Mouse (Mus musculus) intestine, postnatal 0 days (tissue): ENCODE measurements around the gene Lamtor1. TPM values are rescaled to one million over a fixed set of nuclear protein-coding genes. Genes with fewer than 3 reads are reported as not detected.
A peak's percentile ranks its signal among the peaks of the same experiment; 100 is the strongest.

ENCODE experiments used
- ATAC-seq: fragments of 200-750 bp; cut with Nextera tagmentation; 2 replicates; pipeline ENCODE4 v1.8.0; 2017; ENCODE audit warnings: mild to moderate bottlenecking, moderate TSS enrichment, moderate library complexity
- H3K27ac ChIP-seq: fragments of 300-500 bp; sonication (generic); 2 replicates; pipeline ENCODE4 v1.5.1; 2014; ENCODE audit warnings: mild to moderate bottlenecking, low read depth, low read length, moderate library complexity
- H3K27me3 ChIP-seq: fragments of 300-500 bp; sonication (generic); replicated peaks from 2 replicates; pipeline ENCODE4 v1.6.1; 2014; ENCODE audit warnings: low read length, mixed read lengths; ENCODE audit not compliant: control insufficient read depth, insufficient read depth
- H3K36me3 ChIP-seq: fragments of 300-500 bp; sonication (generic); 2 replicates; pipeline ENCODE4 v1.6.1; 2014; ENCODE audit warnings: mild to moderate bottlenecking, moderate library complexity; ENCODE audit not compliant: control insufficient read depth, insufficient read depth
- H3K4me1 ChIP-seq: fragments of 300-500 bp; sonication (generic); replicated peaks from 2 replicates; pipeline ENCODE4 v1.6.1; 2014; ENCODE audit warnings: antibody characterized with exemption, low read length, mixed read lengths; ENCODE audit not compliant: control insufficient read depth, insufficient read depth
- H3K4me2 ChIP-seq: fragments of 300-500 bp; sonication (generic); replicated peaks from 2 replicates; pipeline ENCODE4 v1.6.1; 2014; ENCODE audit warnings: low read depth, mild to moderate bottlenecking, moderate library complexity
- H3K4me3 ChIP-seq: fragments of 300-500 bp; sonication (generic); 2 replicates; pipeline ENCODE4 v1.5.1; 2014; ENCODE audit warnings: low read depth, low read length
- H3K9ac ChIP-seq: fragments of 300-500 bp; sonication (generic); 2 replicates; pipeline ENCODE4 v1.6.1; 2014; ENCODE audit warnings: mild to moderate bottlenecking, low read depth, low read length
- H3K9me3 ChIP-seq: fragments of 300-500 bp; sonication (generic); 2 replicates; pipeline ENCODE4 v1.6.1; 2016; ENCODE audit warnings: mixed run types; ENCODE audit not compliant: control insufficient read depth
- CTCF ChIP-seq: sonication (generic); IDR thresholded peaks from 2 replicates; pipeline ENCODE4 v1.5.1; 2016; ENCODE audit warnings: low read depth, mild to moderate bottlenecking, control low read depth, antibody characterized with exemption, moderate library complexity
- WGBS: fragments of 180-500 bp; shearing (Covaris S2); extraction: QIAGEN DNeasy Blood & Tissue Kit; methylation state at CpG from one replicate; pipeline ENCODE4 v1.1.7; 2014; 5-methylcytosine and 5-hydroxymethylcytosine counted together
- polyA plus RNA-seq: library from polyadenylated mRNA; unstranded; fragments of >200 nt; fragmentation: Nextera tagmentation; extraction: Ambion mirVana; gene quantifications from 2 replicates; pipeline ENCODE4 v1.2.1, GENCODE M21; 2015

The Lamtor1 gene
- 179 TPM in 2 replicates for polyA plus RNA-seq

- H3K4me1 ChIP-seq, result no peaks in the 10 kb centered on the region; the same call in none of the 2 replicates
- H3K4me2 ChIP-seq, result peak within 1 kb of the TSS; percentile 73
- peak; percentile 98 for ATAC-seq
- peak within 1 kb of the TSS; percentile 92 for H3K9ac ChIP-seq
- H3K27me3 ChIP-seq, result no peaks in the 10 kb centered on the region
- peaks cover 10% of the 10 kb centered on the region for H3K36me3 ChIP-seq
- H3K27ac ChIP-seq, result peak within 1 kb of the TSS; percentile 97
- WGBS, result 0% methylated on average over 57 of the region's 61 CpGs
- H3K4me3 ChIP-seq, result peak within 1 kb of the TSS; percentile 86
- no peaks in the 10 kb centered on the region for H3K9me3 ChIP-seq
- TF ChIP-seq CTCF, result no peak; the same call in 1 of the 2 replicates
Measured at GRCm38 (mm10) chr7:101905561-101906286, at the start of gene Lamtor1. Gene Lamtor1, plus strand, starts transcription at chr7:101905904.

- Histone ChIP-seq H3K4me3 (no peak within 1 kb of the TSS), H3K27ac (no peak within 1 kb of the TSS), H3K4me2 (no peak within 1 kb of the TSS), H3K36me3 (peaks cover 11% of the 10 kb centered on the region), H3K9ac (no peak within 1 kb of the TSS), H3K27me3 (no peaks in the 10 kb centered on the region), H3K9me3 (no peaks in the 10 kb centered on the region), H3K4me1 (no peaks in the 10 kb centered on the region)
- no peak for ATAC-seq
- WGBS, result 85% methylated on average over 4 of the region's 4 CpGs
- TF ChIP-seq CTCF, result no peak
Measured at GRCm38 (mm10) chr7:101857094-101857493, 48.6 kb upstream of the Lamtor1 start, which contains the start of gene Folr2. Gene Folr2, minus strand, starts transcription at chr7:101857194.

DNA sequence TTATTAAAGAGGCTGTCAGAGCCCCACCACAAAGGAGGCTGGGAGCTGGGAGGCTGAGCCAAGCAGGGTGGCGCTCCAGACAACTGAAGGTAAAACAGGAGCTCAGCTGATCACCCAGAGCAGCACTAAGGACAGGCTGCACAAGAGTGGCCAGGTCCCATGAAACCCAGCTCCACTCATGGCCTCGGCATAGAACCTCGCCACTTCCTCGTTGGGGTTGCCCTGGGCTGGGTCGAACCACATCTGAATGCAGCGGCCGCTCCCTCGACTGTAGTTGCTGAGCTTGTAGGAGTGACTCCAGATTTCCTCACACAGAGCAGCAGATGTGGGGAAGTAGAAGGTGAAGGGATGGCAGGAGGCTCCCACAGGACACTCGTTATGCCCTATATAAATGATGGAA is 47.3 kb upstream of the Lamtor1 start:
- Histone ChIP-seq H3K4me1 (no peaks in the 10 kb centered on the region), H3K4me2 (no peak overlapping the region), H3K9ac (no peak overlapping the region), H3K27ac (no peak overlapping the region), H3K4me3 (no peak overlapping the region), H3K27me3 (no peaks in the 10 kb centered on the region), H3K9me3 (no peaks in the 10 kb centered on the region), H3K36me3 (peaks cover 11% of the 10 kb centered on the region)
- no peak for ATAC-seq
- 71% methylated on average over 9 of the region's 9 CpGs for WGBS
- no peak for TF ChIP-seq CTCF

DNA sequence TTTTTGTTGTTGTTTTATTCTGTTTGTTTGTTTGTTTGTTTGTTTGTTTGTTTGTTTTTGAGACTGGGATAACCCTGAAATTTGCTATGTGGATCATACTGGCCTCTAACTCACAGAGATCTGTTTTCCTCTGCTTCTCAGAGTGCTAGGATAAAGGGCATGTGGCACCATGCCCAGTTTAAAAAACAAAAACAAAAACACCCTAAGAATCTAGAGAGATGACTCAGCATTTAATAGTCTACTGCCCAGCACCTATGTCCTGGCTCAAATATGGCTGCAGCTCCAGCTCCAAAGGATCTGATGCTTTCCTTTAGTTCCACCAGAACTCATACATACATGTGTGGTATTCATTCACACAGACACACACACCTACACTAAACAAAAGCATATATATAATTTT is 44.7 kb upstream of the Lamtor1 start:
- Histone ChIP-seq H3K27ac (no peak overlapping the region), H3K4me3 (no peak overlapping the region), H3K4me1 (no peaks in the 10 kb centered on the region), H3K9ac (no peak overlapping the region), H3K4me2 (no peak overlapping the region), H3K9me3 (no peaks in the 10 kb centered on the region), H3K27me3 (no peaks in the 10 kb centered on the region), H3K36me3 (peaks cover 16% of the 10 kb centered on the region)
- ATAC-seq, result no peak
- TF ChIP-seq CTCF, result no peak

GRCm38 (mm10) chr7:101862291-101862690 is 43.4 kb upstream of the Lamtor1 start:
- ATAC-seq, result no peak
- H3K9ac ChIP-seq, result no peak overlapping the region
- H3K27ac ChIP-seq, result no peak overlapping the region
- H3K36me3 ChIP-seq, result peaks cover 8% of the 10 kb centered on the region
- no peaks in the 10 kb centered on the region for H3K27me3 ChIP-seq
- no peak overlapping the region for H3K4me2 ChIP-seq
- no peaks in the 10 kb centered on the region for H3K9me3 ChIP-seq
- peak; percentile 22; the same call in 1 of the 2 replicates for TF ChIP-seq CTCF
- H3K4me1 ChIP-seq, result no peaks in the 10 kb centered on the region
- WGBS, result 70% methylated on average over 3 of the region's 3 CpGs
- H3K4me3 ChIP-seq, result no peak overlapping the region

DNA sequence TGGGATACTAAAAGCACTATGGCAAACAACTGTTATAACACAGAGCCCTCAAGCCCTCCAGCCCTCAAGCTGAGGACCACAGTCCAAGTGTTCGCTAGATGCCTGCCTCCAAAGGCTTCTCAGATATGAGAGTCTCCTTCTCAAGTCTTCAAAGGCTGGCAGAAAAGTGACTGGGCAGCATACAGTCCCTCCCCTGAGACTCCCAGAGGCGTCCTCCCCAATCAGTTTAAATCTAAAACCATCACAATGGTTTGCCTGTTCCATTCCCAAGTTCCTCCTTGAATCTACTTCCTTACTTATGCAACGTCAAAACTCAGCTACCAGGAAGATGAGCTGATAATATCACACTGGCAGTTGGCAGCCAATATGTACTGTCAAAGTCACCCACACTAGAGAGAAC is 42.3 kb upstream of the Lamtor1 start, which contains the start of gene Anapc15:
Gene Anapc15, plus strand, starts transcription at position 301 of the 400 bp plus-strand sequence.
- Histone ChIP-seq H3K36me3 (peaks cover 5% of the 10 kb centered on the region), H3K27ac (no peak within 1 kb of the TSS), H3K4me1 (no peaks in the 10 kb centered on the region), H3K4me2 (no peak within 1 kb of the TSS), H3K4me3 (no peak within 1 kb of the TSS), H3K9ac (no peak within 1 kb of the TSS), H3K27me3 (no peaks in the 10 kb centered on the region), H3K9me3 (no peaks in the 10 kb centered on the region)
- ATAC-seq, result no peak
- TF ChIP-seq CTCF, result no peak
- 72% methylated on average over 3 of the region's 3 CpGs for WGBS
